Mouse (Mus musculus) liver, embryonic 11.5 days (tissue): ENCODE data around the gene Ugt2a2. TPM values are rescaled to one million over a fixed set of nuclear protein-coding genes. Genes with fewer than 3 reads are reported as not detected.
"Not testable (repeated sequence)": the region's sequence is repeated elsewhere in the genome, so short reads cannot be mapped to it uniquely, and the experiment has no call there.

ENCODE experiments used
- ATAC-seq: fragments of 200-750 bp; cut with Nextera tagmentation; replicated peaks from 2 replicates; pipeline ENCODE4 v1.8.0; 2017; ENCODE audit warnings: moderate number of reproducible peaks, mild to moderate bottlenecking, moderate TSS enrichment, moderate library complexity; ENCODE audit not compliant: low FRiP score
- DNase-seq: peaks from one replicate; pipeline ENCODE4 v3.0.0-alpha.2; 2017; ENCODE audit warnings: low spot score
- H3K27ac ChIP-seq: fragments of 300-500 bp; sonication (generic); 2 replicates; pipeline ENCODE4 v1.5.1; 2014; ENCODE audit warnings: mild to moderate bottlenecking, low read depth, low read length, control low read depth
- H3K27me3 ChIP-seq: fragments of 300-500 bp; sonication (generic); replicated peaks from 2 replicates; pipeline ENCODE4 v1.6.1; 2014; ENCODE audit warnings: low read length, mixed read lengths; ENCODE audit not compliant: control insufficient read depth, insufficient read depth
- H3K36me3 ChIP-seq: fragments of 300-500 bp; sonication (generic); 2 replicates; pipeline ENCODE4 v1.6.1; 2014; ENCODE audit warnings: mild to moderate bottlenecking, low read length, moderate library complexity, mixed read lengths; ENCODE audit not compliant: control insufficient read depth, insufficient read depth
- H3K4me1 ChIP-seq: fragments of 300-500 bp; sonication (generic); replicated peaks from 2 replicates; pipeline ENCODE4 v1.6.1; 2014; ENCODE audit warnings: low read length, mixed read lengths; ENCODE audit not compliant: control insufficient read depth, insufficient read depth
- H3K4me2 ChIP-seq: fragments of 300-500 bp; sonication (generic); 2 replicates; pipeline ENCODE4 v1.6.1; 2014; ENCODE audit warnings: mild to moderate bottlenecking, control low read depth, moderate library complexity
- H3K4me3 ChIP-seq: fragments of 300-500 bp; sonication (generic); 2 replicates; pipeline ENCODE4 v1.5.1; 2014; ENCODE audit warnings: low read depth, low read length, control low read depth
- H3K9ac ChIP-seq: fragments of 300-500 bp; sonication (generic); 2 replicates; pipeline ENCODE4 v1.6.1; 2014; ENCODE audit warnings: low read depth, low read length, control low read depth
- H3K9me3 ChIP-seq: fragments of 300-500 bp; sonication (generic); 2 replicates; pipeline ENCODE4 v1.6.1; 2016; ENCODE audit warnings: low read length, inconsistent platforms, mixed read lengths; ENCODE audit not compliant: control insufficient read depth
- WGBS: fragments of 180-500 bp; shearing (Covaris S2); extraction: QIAGEN DNeasy Blood & Tissue Kit; methylation state at CpG from one replicate; pipeline ENCODE4 v1.1.7; 2014; 5-methylcytosine and 5-hydroxymethylcytosine counted together
- polyA plus RNA-seq: library from polyadenylated mRNA; unstranded; fragments of >200 nt; fragmentation: Nextera tagmentation; extraction: Ambion mirVana; gene quantifications from 2 replicates; pipeline ENCODE4 v1.2.1, GENCODE M21; 2014

Gene Ugt2a2
- polyA plus RNA-seq: not detected in 2 replicates

DNA sequence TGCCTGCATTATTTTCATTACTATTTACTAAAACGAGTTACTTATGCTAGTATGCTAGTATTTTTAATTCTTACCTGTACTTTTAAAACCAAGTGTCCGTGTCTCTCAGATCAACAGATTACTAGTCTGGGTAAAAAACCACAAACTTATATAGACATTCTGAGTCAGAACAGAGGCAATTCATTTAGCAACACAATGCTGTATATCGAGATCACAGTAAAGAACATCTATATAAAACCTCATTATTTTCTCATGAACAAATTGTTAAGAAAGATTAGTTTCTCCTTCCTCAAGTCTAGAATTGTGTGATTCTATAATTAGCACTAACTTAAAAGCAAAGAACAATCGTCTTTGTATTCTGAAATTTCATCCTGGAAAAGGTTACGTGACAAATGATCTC, at the start of gene Ugt2a2:
Gene Ugt2a2, minus strand, starts transcription at position 101 of the 400 bp plus-strand sequence.
- no peaks in the 10 kb centered on the region for H3K4me1 ChIP-seq
- no peaks in the 10 kb centered on the region for H3K9me3 ChIP-seq
- H3K36me3 ChIP-seq: no peaks in the 10 kb centered on the region
- no peak for DNase-seq
- no peak within 1 kb of the TSS for H3K9ac ChIP-seq
- no peak within 1 kb of the TSS for H3K27ac ChIP-seq
- no peak within 1 kb of the TSS for H3K4me3 ChIP-seq
- no peaks in the 10 kb centered on the region for H3K27me3 ChIP-seq
- no peak within 1 kb of the TSS for H3K4me2 ChIP-seq
- 73% methylated on average over 5 of the region's 5 CpGs for WGBS
- ATAC-seq: no peak

GRCm38 (mm10) chr5:87523561-87523960, 41.5 kb upstream of the Ugt2a2 start:
- H3K9ac ChIP-seq, ATAC-seq, H3K4me2 ChIP-seq, H3K27ac ChIP-seq, DNase-seq, H3K9me3 ChIP-seq, H3K27me3 ChIP-seq, H3K36me3 ChIP-seq, H3K4me3 ChIP-seq, H3K4me1 ChIP-seq: not testable (repeated sequence)
- WGBS: 71% methylated on average over 2 of the region's 2 CpGs

GRCm38 (mm10) chr5:87505776-87506458, 23.9 kb upstream of the Ugt2a2 start:
- Histone ChIP-seq H3K9me3 (no peaks in the 10 kb centered on the region), H3K9ac (no peak overlapping the region), H3K27ac (no peak overlapping the region), H3K4me1 (no peaks in the 10 kb centered on the region), H3K27me3 (no peaks in the 10 kb centered on the region), H3K4me2 (no peak overlapping the region), H3K36me3 (no peaks in the 10 kb centered on the region), H3K4me3 (no peak overlapping the region)
- WGBS: 60% methylated on average over 4 of the region's 4 CpGs
- no peak for ATAC-seq
- no peak for DNase-seq

- Histone ChIP-seq H3K27ac (no peak overlapping the region), H3K4me3 (no peak overlapping the region), H3K9me3 (no peaks in the 10 kb centered on the region), H3K36me3 (no peaks in the 10 kb centered on the region), H3K27me3 (no peaks in the 10 kb centered on the region), H3K9ac (no peak overlapping the region), H3K4me2 (no peak overlapping the region), H3K4me1 (no peaks in the 10 kb centered on the region)
- ATAC-seq: no peak
- no peak for DNase-seq
- WGBS: 68% methylated on average over 1 of the region's 1 CpGs
Observed at GRCm38 (mm10) chr5:87502687-87503086, 20.6 kb upstream of the Ugt2a2 start.

DNA sequence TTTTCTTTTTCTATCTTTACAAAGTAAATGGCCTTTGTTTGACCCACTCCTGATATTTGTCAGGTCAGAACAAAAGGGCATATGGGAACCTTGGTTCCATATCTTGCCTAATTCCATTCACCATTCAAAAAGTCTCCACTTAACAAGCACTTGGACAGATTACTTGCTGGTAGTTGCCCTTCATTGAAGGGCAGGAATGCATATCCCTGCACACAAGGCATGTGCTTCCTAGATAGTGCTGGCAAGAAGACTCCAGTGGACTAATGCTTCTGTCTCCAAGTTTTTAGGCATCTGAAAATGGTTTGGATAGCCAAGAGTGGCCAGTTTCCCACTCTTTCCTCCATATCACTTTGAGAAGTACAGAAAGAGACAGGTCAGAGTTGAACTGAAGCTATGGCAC, 17.3 kb upstream of the Ugt2a2 start:
- H3K9me3 ChIP-seq: no peaks in the 10 kb centered on the region
- H3K27ac ChIP-seq: no peak overlapping the region
- H3K27me3 ChIP-seq: no peaks in the 10 kb centered on the region
- no peak overlapping the region for H3K9ac ChIP-seq
- H3K4me3 ChIP-seq: no peak overlapping the region
- no peak overlapping the region for H3K4me2 ChIP-seq
- no peaks in the 10 kb centered on the region for H3K36me3 ChIP-seq
- ATAC-seq: no peak
- H3K4me1 ChIP-seq: no peaks in the 10 kb centered on the region
- no peak for DNase-seq

DNA sequence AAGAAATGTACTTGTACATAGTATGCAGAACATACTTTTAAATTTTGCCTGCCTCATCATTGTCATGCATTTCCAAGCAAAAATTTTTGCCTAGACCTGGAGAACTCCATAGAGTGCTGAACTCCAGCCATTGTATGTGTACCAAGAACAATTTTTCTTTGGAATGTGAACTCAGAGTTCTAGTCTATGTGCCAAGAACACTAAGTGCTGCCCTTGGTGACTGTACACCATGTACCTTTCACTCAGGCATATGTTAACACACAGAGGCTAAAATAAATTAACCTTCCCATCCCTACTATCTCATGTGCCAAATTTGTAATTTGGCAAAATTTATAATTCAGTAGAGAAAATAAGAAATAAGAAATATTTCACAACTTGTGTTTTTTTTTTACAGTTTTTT, 16.9 kb upstream of the Ugt2a2 start:
- Histone ChIP-seq H3K27ac (no peak overlapping the region), H3K4me3 (no peak overlapping the region), H3K9me3 (no peaks in the 10 kb centered on the region), H3K4me2 (no peak overlapping the region), H3K4me1 (no peaks in the 10 kb centered on the region), H3K9ac (no peak overlapping the region), H3K36me3 (no peaks in the 10 kb centered on the region), H3K27me3 (no peaks in the 10 kb centered on the region)
- DNase-seq (no peak), ATAC-seq (no peak)

DNA sequence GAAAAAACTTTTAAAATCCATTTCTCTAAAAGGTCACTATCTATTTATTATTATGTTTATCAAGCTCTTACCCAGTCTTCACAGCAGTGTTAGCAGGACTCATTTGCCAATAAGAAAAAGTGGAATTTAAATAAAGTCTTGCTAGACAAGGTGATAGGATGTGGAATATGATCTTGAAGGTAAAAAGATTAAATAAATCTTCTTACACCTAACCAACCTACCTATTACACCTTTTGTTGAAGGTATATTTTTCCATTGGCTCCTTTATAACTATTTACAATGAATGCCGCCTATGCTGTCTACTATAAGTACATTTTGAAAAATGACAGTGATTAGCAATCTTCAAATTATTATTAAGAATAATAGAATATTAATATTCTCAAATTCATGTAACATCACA, 8.7 kb upstream of the Ugt2a2 start, which contains the start of gene Ugt2a1:
Gene Ugt2a1, minus strand, starts transcription at position 101 of the 400 bp plus-strand sequence.
- Histone ChIP-seq H3K9me3 (no peaks in the 10 kb centered on the region), H3K4me3 (no peak within 1 kb of the TSS), H3K27me3 (no peaks in the 10 kb centered on the region), H3K4me2 (no peak within 1 kb of the TSS), H3K4me1 (no peaks in the 10 kb centered on the region), H3K36me3 (no peaks in the 10 kb centered on the region), H3K27ac (no peak within 1 kb of the TSS), H3K9ac (no peak within 1 kb of the TSS)
- no peak for ATAC-seq
- no peak for DNase-seq
- 85% methylated on average over 1 of the region's 1 CpGs for WGBS

- not testable (repeated sequence) for H3K4me1 ChIP-seq, H3K9ac ChIP-seq, H3K4me3 ChIP-seq, H3K36me3 ChIP-seq, H3K4me2 ChIP-seq, H3K27me3 ChIP-seq, H3K27ac ChIP-seq, ATAC-seq, H3K9me3 ChIP-seq, DNase-seq
- 79% methylated on average over 1 of the region's 1 CpGs for WGBS
Observed at GRCm38 (mm10) chr5:87486706-87487105, 4.6 kb upstream of the Ugt2a2 start, which contains the start of gene Gm43638. Gene Gm43638, minus strand, starts transcription at chr5:87486806.

DNA sequence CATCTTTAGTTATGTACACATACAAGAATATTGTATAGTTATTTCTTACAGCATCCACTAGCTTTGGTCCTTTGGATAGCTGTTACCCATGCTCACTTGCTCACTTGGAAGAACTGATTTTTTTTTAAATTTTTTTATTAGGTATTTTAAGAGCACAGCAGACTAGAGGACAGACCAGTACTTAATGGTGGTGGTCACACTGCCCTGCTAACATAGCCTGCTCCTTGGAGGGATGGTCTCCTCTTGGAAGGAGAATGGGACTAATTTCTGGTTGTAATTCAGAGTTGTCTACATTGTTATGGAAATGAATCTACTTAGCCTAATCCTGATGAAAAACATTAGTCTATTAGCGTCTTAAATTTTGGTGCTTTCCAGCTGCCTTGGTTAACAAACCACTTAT, 23.2 kb downstream of the Ugt2a2 start:
- DNase-seq (no peak), ATAC-seq (no peak)
- no peaks in the 10 kb centered on the region for H3K36me3 ChIP-seq
- H3K9ac ChIP-seq: no peak overlapping the region
- H3K4me2 ChIP-seq: no peak overlapping the region
- no peaks in the 10 kb centered on the region for H3K9me3 ChIP-seq
- 52% methylated on average over 1 of the region's 1 CpGs for WGBS
- H3K27me3 ChIP-seq: no peaks in the 10 kb centered on the region
- no peak overlapping the region for H3K4me3 ChIP-seq
- H3K4me1 ChIP-seq: no peaks in the 10 kb centered on the region
- no peak overlapping the region for H3K27ac ChIP-seq
